Mouse (Mus musculus) ES-Bruce4 (cell line): ENCODE results near the gene Adam23. TPM values are rescaled to one million over a fixed set of nuclear protein-coding genes. Genes with fewer than 3 reads are reported as not detected.
"Not testable (repeated sequence)": the region's sequence is repeated elsewhere in the genome, so short reads cannot be mapped to it uniquely, and the experiment has no call there.

ENCODE experiments used
- H3K27ac ChIP-seq: 2 replicates; pipeline ENCODE4 v1.5.1; 2012; ENCODE audit warnings: low read length, inconsistent platforms; ENCODE audit not compliant: insufficient read depth
- H3K27me3 ChIP-seq: 2 replicates; pipeline ENCODE4 v1.6.1; 2012; ENCODE audit warnings: mild to moderate bottlenecking, low read length, inconsistent platforms; ENCODE audit not compliant: control insufficient read depth, poor library complexity, insufficient read depth, severe bottlenecking
- H3K36me3 ChIP-seq: 2 replicates; pipeline ENCODE4 v1.6.1; 2012; ENCODE audit warnings: inconsistent platforms, mild to moderate bottlenecking, low read length, moderate library complexity; ENCODE audit not compliant: control insufficient read depth, poor library complexity, insufficient read depth, severe bottlenecking
- H3K4me1 ChIP-seq: one replicate; pipeline ENCODE4 v1.8.1; 2011; ENCODE audit warnings: low read length; ENCODE audit not compliant: control insufficient read depth, insufficient read depth
- H3K4me3 ChIP-seq: 2 replicates; pipeline ENCODE4 v1.5.1; 2011; ENCODE audit warnings: low read depth, mild to moderate bottlenecking, low read length
- H3K9ac ChIP-seq: 2 replicates; pipeline ENCODE4 v1.6.1; 2012; ENCODE audit warnings: low read depth, mild to moderate bottlenecking, inconsistent platforms; ENCODE audit not compliant: poor library complexity, severe bottlenecking
- H3K9me3 ChIP-seq: replicated peaks from 2 replicates; pipeline ENCODE4 v1.6.1; 2012; ENCODE audit warnings: mild to moderate bottlenecking, low read length, inconsistent platforms; ENCODE audit not compliant: control insufficient read depth, poor library complexity, insufficient read depth, severe bottlenecking
- CTCF ChIP-seq: IDR thresholded peaks from one replicate; pipeline ENCODE4 v1.8.1; 2011; ENCODE audit warnings: low read depth, low read length
- EP300 ChIP-seq: IDR thresholded peaks from 2 replicates; pipeline ENCODE4 v1.6.1; 2011; ENCODE audit warnings: low read depth, low read length; ENCODE audit not compliant: insufficient read depth
- POLR2A ChIP-seq: IDR thresholded peaks from one replicate; pipeline ENCODE4 v1.8.1; 2011; ENCODE audit warnings: low read length; ENCODE audit not compliant: insufficient read depth
- polyA plus RNA-seq: library from polyadenylated mRNA; stranded (reverse); fragments of >200 nt; gene quantifications from 2 replicates; pipeline ENCODE4 v1.2.4, GENCODE M21; 2011; ENCODE audit warnings: low read depth; ENCODE audit not compliant: missing spikeins, insufficient read depth, insufficient read length

Gene Adam23
- polyA plus RNA-seq, 1 experiment = 26.1 TPM

DNA sequence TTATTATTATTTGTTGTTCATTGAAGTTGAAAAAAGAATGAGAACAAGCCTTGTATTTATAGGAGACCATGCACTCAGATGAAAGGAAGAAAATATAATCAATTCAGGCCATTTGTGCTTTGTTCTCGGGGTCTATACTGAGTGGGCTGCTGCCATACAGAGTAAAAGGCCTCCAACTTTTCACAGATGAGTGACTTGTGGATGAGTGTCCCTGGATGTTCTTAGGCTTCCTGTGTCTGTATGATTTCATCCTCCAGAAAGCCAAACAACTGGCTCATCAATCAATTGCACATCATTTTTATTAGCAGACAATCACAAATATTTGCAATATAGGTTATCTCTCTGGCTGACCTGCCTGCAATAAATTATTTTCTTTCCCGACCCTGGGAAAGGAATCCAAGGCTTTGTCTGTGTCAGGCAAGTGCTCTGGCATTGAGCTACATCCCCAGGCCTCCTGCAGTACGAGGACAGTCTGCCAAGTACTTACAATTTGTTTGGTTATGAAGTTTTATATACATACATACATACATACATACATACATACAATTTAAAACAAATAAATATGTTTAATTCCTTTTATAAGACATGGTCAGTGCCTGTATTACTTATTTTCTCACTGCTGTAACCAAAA is 158.3 kb downstream of the Adam23 start:
- TF ChIP-seq CTCF (no peak), EP300 (no peak), POLR2A (no peak)
- no peaks in the 10 kb centered on the region; the same call in 1 of the 2 replicates for H3K27me3 ChIP-seq
- no peaks in the 10 kb centered on the region for H3K36me3 ChIP-seq
- no peaks in the 10 kb centered on the region for H3K4me1 ChIP-seq
- H3K27ac ChIP-seq = no peak overlapping the region
- H3K9ac ChIP-seq = no peak overlapping the region
- no peaks in the 10 kb centered on the region for H3K9me3 ChIP-seq
- H3K4me3 ChIP-seq = no peak overlapping the region

DNA sequence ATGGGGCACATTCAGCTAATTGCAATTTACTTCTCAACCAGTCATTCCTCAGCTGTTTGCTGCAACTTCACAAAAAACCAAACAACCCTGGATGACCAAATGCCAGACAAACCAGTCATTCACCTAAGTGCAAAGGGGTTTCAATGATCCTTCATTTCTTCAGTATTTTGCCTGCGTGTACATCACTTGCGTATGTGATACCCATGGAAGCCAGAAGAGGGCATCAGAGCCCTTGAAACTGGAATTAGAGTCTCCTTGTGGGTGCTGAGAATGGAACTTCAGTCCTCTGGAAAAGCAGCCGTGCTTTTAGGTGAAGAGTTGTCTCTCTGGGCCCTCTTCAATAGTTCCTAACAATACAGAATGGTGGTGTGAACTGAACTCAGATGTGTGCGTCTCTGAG is 163.9 kb downstream of the Adam23 start:
- Histone ChIP-seq H3K9ac (no peak overlapping the region), H3K36me3 (no peaks in the 10 kb centered on the region), H3K27me3 (0 out of 2 replicates have a peak, but pooled peaks cover 5% of the 10 kb centered on the region), H3K4me3 (no peak overlapping the region), H3K9me3 (no peaks in the 10 kb centered on the region), H3K4me1 (no peaks in the 10 kb centered on the region), H3K27ac (no peak overlapping the region)
- no peak for TF ChIP-seq POLR2A

DNA sequence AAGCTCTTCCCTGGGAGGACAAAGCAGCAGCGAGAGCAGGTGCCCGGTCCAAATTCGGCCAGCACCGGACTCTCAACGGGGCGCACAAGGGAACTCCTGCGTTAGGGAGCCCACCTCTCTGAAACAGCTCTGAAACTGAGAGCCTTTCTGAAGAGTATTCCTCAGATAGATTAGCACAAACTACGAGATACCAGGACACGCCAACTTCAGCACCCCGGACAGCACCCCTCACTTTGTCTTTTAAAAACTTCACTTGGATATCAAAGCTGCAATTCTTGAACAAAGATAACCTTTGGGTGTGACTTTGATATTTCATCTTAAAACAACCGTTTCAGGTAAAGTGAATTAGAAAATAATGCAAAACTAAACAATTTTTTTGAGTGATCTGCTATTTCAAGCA is 168.9 kb downstream of the Adam23 start:
- no peak overlapping the region for H3K27ac ChIP-seq
- peak overlapping the region; percentile 52 for H3K4me3 ChIP-seq
- no peaks in the 10 kb centered on the region for H3K9me3 ChIP-seq
- no peaks in the 10 kb centered on the region for H3K4me1 ChIP-seq
- 0 out of 2 replicates have a peak, but pooled peaks cover 5% of the 10 kb centered on the region for H3K27me3 ChIP-seq
- no peak overlapping the region for H3K9ac ChIP-seq
- TF ChIP-seq EP300 (no peak), CTCF (no peak), POLR2A (no peak)
- no peaks in the 10 kb centered on the region for H3K36me3 ChIP-seq

DNA sequence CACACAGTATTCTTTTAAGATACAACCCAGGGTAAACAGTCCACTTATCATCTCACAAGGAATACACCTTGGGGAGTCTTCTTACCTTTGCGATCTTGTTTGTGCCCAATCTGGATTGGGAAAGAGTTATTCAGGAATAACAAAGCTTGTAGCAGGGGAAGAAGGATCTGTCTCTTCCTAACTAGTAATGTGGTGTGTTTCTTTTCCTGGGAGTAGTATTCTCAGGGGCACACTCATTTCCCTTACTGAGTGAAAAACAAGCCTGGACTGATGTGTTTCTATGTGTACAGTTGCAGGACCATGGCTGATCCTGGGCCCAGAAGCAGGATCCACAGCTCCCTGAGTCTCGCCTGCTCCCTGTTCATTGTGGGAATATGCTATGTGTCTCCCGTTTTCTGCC is 170.0 kb downstream of the Adam23 start, which contains the start of gene Gm39653:
Gene Gm39653 (plus strand): TSS at position 301 of the 400 bp plus-strand sequence.
- Histone ChIP-seq H3K9me3 (no peaks in the 10 kb centered on the region), H3K4me3 (no peak within 1 kb of the TSS), H3K27ac (no peak within 1 kb of the TSS), H3K27me3 (0 out of 2 replicates have a peak, but pooled peaks cover 5% of the 10 kb centered on the region), H3K4me1 (no peaks in the 10 kb centered on the region), H3K9ac (no peak within 1 kb of the TSS), H3K36me3 (no peaks in the 10 kb centered on the region)
- TF ChIP-seq POLR2A = no peak
- no peak for TF ChIP-seq EP300
- TF ChIP-seq CTCF = no peak

DNA sequence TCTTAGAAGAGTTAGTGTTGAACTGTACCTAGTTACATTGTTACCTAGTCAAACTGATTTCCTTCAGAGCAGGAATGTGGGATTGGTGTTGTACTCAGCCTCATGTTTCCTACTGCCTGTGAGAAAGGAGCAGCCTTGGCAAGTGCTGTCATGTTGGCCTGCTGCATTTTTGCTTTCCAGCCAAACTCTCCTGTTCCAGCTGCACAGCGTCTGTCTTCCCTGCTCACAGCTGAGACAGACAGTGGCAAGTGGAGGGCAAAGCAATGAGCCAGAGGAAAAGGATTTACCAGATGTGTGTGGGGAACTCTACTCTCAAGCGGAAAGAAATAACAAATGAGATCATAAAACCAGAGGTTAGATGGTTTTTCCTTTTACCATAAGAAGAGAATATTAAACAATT is 182.5 kb downstream of the Adam23 start:
- no peaks in the 10 kb centered on the region for H3K36me3 ChIP-seq
- no peak for TF ChIP-seq POLR2A
- no peak for TF ChIP-seq EP300
- no peak for TF ChIP-seq CTCF

DNA sequence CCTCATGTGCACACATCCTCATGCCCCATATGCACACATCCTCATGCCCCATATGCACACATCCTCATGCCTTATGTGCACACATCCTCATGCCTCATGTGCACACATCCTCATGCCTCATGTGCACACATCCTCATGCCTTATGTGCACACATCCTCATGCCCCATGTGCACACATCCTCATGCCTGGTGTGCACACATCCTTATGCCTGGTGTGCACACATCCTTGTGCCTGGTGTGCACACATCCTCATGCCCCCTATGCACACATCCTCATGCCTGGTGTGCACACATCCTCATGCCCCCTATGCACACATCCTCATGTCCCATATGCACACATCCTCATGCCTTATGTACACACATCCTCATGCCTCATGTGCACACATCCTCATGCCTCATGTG is 184.7 kb downstream of the Adam23 start:
- not testable (repeated sequence) for H3K4me3 ChIP-seq, H3K4me1 ChIP-seq, H3K9me3 ChIP-seq, H3K27ac ChIP-seq, H3K36me3 ChIP-seq, H3K9ac ChIP-seq, H3K27me3 ChIP-seq

More for the DNA sequence above, 182.5 kb downstream of the Adam23 start:
- Histone ChIP-seq H3K27me3 (no peaks in the 10 kb centered on the region), H3K4me3 (no peak overlapping the region), H3K9ac (no peak overlapping the region), H3K4me1 (no peaks in the 10 kb centered on the region), H3K27ac (no peak overlapping the region), H3K9me3 (no peaks in the 10 kb centered on the region)
